Mouse (Mus musculus): ENCODE measurements around the gene Dock6.
A peak's percentile ranks its signal among the peaks of the same experiment; 100 is the strongest.

Dock6 gene

GRCm38 (mm10) chr9:21846755-21847341 is 5.6 kb downstream of the Dock6 start:
- DNase-seq (ENCODE audit: low spot score) = no peak

GRCm38 (mm10) chr9:21845381-21846080 is 6.9 kb downstream of the Dock6 start:
- DNase-seq (ENCODE audit: low spot score) = no peak

GRCm38 (mm10) chr9:21843086-21843485 is 9.3 kb downstream of the Dock6 start:
- peak; percentile 26 for DNase-seq (ENCODE audit: low spot score)

GRCm38 (mm10) chr9:21842391-21842790 is 10.0 kb downstream of the Dock6 start:
- no peak for DNase-seq (ENCODE audit: low spot score)

GRCm38 (mm10) chr9:21841340-21841739 is 11.1 kb downstream of the Dock6 start:
- DNase-seq (ENCODE audit: low spot score) = no peak

GRCm38 (mm10) chr9:21840115-21840787 is 12.2 kb downstream of the Dock6 start:
- no peak for DNase-seq (ENCODE audit: low spot score)

- no peak for DNase-seq (ENCODE audit: low spot score)
Measured at GRCm38 (mm10) chr9:21837690-21838089, 14.7 kb downstream of the Dock6 start.

GRCm38 (mm10) chr9:21835258-21835912 is 17.1 kb downstream of the Dock6 start, which contains the start of gene Angptl8:
TSS of gene Angptl8 (plus strand) at chr9:21835510.
- DNase-seq (ENCODE audit: low spot score) = no peak

- no peak for DNase-seq (ENCODE audit: low spot score)
Measured at GRCm38 (mm10) chr9:21831558-21832240, 20.7 kb downstream of the Dock6 start.

- no peak for DNase-seq (ENCODE audit: low spot score)
Measured at GRCm38 (mm10) chr9:21830936-21831335, 21.5 kb downstream of the Dock6 start.

GRCm38 (mm10) chr9:21830461-21830850 is 22.0 kb downstream of the Dock6 start:
- DNase-seq (ENCODE audit: low spot score) = no peak

GRCm38 (mm10) chr9:21829834-21830460 is 22.5 kb downstream of the Dock6 start:
- no peak for DNase-seq (ENCODE audit: low spot score)

GRCm38 (mm10) chr9:21824366-21824765 is 28.1 kb downstream of the Dock6 start:
- no peak for DNase-seq (ENCODE audit: low spot score)

GRCm38 (mm10) chr9:21823957-21824356 is 28.5 kb downstream of the Dock6 start:
- no peak for DNase-seq (ENCODE audit: low spot score)

- DNase-seq (ENCODE audit: low spot score) = no peak
Measured at GRCm38 (mm10) chr9:21822686-21823085, 29.7 kb downstream of the Dock6 start.

GRCm38 (mm10) chr9:21820183-21820582 is 32.3 kb downstream of the Dock6 start:
- DNase-seq (ENCODE audit: low spot score) = no peak

- no peak for DNase-seq (ENCODE audit: low spot score)
Measured at GRCm38 (mm10) chr9:21819181-21819729, 33.2 kb downstream of the Dock6 start.

GRCm38 (mm10) chr9:21818561-21818960 is 33.9 kb downstream of the Dock6 start:
- no peak for DNase-seq (ENCODE audit: low spot score)

GRCm38 (mm10) chr9:21818125-21818524 is 34.3 kb downstream of the Dock6 start:
- DNase-seq (ENCODE audit: low spot score) = no peak

- DNase-seq (ENCODE audit: low spot score) = no peak
Measured at GRCm38 (mm10) chr9:21816716-21817305, 35.6 kb downstream of the Dock6 start.

GRCm38 (mm10) chr9:21811170-21811569 is 41.3 kb downstream of the Dock6 start:
- no peak for DNase-seq (ENCODE audit: low spot score)

All from left cerebral cortex, adult 11 months (tissue).